Mouse (Mus musculus) lung, adult 2 months (tissue): Measurements from ENCODE around the gene Mansc1.

Experiments used
- CTCF ChIP-seq: fragments of 200-500 bp; IDR thresholded peaks from 2 replicates; pipeline ENCODE4 v1.5.1; 2011; ENCODE audit warnings: mild to moderate bottlenecking, low read length, control low read depth; ENCODE audit not compliant: insufficient read depth
- POLR2A ChIP-seq: fragments of 200-500 bp; IDR thresholded peaks from 2 replicates; pipeline ENCODE4 v1.6.1; 2011; ENCODE audit warnings: low read depth, mild to moderate bottlenecking, control low read depth, low read length, borderline replicate concordance; ENCODE audit errors: extremely low read depth

GRCm38 (mm10) chr6:134648356-134648755 lies 16.1 kb upstream of the Mansc1 start:
- TF ChIP-seq CTCF (no peak), POLR2A (no peak)
